Mouse (Mus musculus) v-Abl transformed pro-B cells (cell line): ENCODE results near the gene Zkscan14.

ENCODE experiments used
- in situ Hi-C, 2 experiments: fragments of 400-800 bp; cut with MboI; formaldehyde crosslinking; loops; one replicate each; pipeline ENCODE4 v1.15.1; 2025; ENCODE audit not compliant: unreplicated experiment in 2 of 2

Gene Zkscan14

GRCm38 (mm10) chr5:145207385-145207784 lies 5.7 kb upstream of the Zkscan14 start:
- in situ Hi-C loops = loop anchor here in 1 of 2 experiments (25.0 kb wide), 1 partner anchor 1855 kb away; no protein-coding TSS in a partner anchor

- in situ Hi-C loops = loop anchor here in 1 of 2 experiments (25.0 kb wide), 1 partner anchor 1857 kb away; no protein-coding TSS in a partner anchor
These were observed 3.4 kb upstream of the Zkscan14 start for GRCm38 (mm10) chr5:145205041-145205440.

- in situ Hi-C loops = loop anchor here in 1 of 2 experiments (25.0 kb wide), 1 partner anchor 1858 kb away; no protein-coding TSS in a partner anchor
These were observed 2.4 kb upstream of the Zkscan14 start, which contains the start of gene Zkscan5 for GRCm38 (mm10) chr5:145203936-145204691. Gene Zkscan5, plus strand, starts transcription at chr5:145204562.

GRCm38 (mm10) chr5:145202446-145202845 lies 778 bp upstream of the Zkscan14 start:
- in situ Hi-C loops = loop anchor here in 1 of 2 experiments (25.0 kb wide), 1 partner anchor 1860 kb away; no protein-coding TSS in a partner anchor

- in situ Hi-C loops = loop anchor here in 1 of 2 experiments (25.0 kb wide), 1 partner anchor 1862 kb away; no protein-coding TSS in a partner anchor
These were observed 1.3 kb downstream of the Zkscan14 start for GRCm38 (mm10) chr5:145200387-145200786.

- in situ Hi-C loops = no loop called here
These were observed 9.7 kb downstream of the Zkscan14 start, which contains the start of gene Atp5j2 for GRCm38 (mm10) chr5:145191962-145192361. Gene Atp5j2, minus strand, starts transcription at chr5:145192062.

- in situ Hi-C loops = no loop called here
These were observed 10.5 kb downstream of the Zkscan14 start for GRCm38 (mm10) chr5:145190875-145191798.

- in situ Hi-C loops = no loop called here
These were observed 11.3 kb downstream of the Zkscan14 start for GRCm38 (mm10) chr5:145190373-145190772.

- in situ Hi-C loops = no loop called here
These were observed 12.3 kb downstream of the Zkscan14 start for GRCm38 (mm10) chr5:145189416-145189815.

GRCm38 (mm10) chr5:145185244-145185643 lies 16.4 kb downstream of the Zkscan14 start:
- in situ Hi-C loops = no loop called here

- in situ Hi-C loops = no loop called here
These were observed 23.1 kb downstream of the Zkscan14 start for GRCm38 (mm10) chr5:145178461-145178980.

- in situ Hi-C loops = no loop called here
These were observed 34.4 kb downstream of the Zkscan14 start for GRCm38 (mm10) chr5:145167306-145167661.

- in situ Hi-C loops = no loop called here
These were observed 34.9 kb downstream of the Zkscan14 start, which contains the start of the genes Ptcd1 and Cpsf4 for GRCm38 (mm10) chr5:145166536-145167305. Gene Ptcd1, minus strand, starts transcription at chr5:145167108. Gene Cpsf4, plus strand, starts transcription at chr5:145167213.

- in situ Hi-C loops = no loop called here
These were observed 36.5 kb downstream of the Zkscan14 start for GRCm38 (mm10) chr5:145165184-145165583.

- in situ Hi-C loops = no loop called here
These were observed 37.0 kb downstream of the Zkscan14 start for GRCm38 (mm10) chr5:145164710-145165109.

- in situ Hi-C loops = no loop called here
These were observed 40.3 kb downstream of the Zkscan14 start for GRCm38 (mm10) chr5:145161361-145161760.

GRCm38 (mm10) chr5:145152690-145153089 lies 49.0 kb downstream of the Zkscan14 start:
- in situ Hi-C loops = no loop called here

- in situ Hi-C loops = no loop called here
These were observed 52.4 kb downstream of the Zkscan14 start for GRCm38 (mm10) chr5:145149294-145149693.

GRCm38 (mm10) chr5:145147748-145148147 lies 53.9 kb downstream of the Zkscan14 start:
- in situ Hi-C loops = no loop called here
